Mouse (Mus musculus) spleen, postnatal 10 days (tissue): ENCODE results near the gene Gtf2a1.
A peak's percentile ranks its signal among the peaks of the same experiment; 100 is the strongest.
"Not testable (repeated sequence)": the region's sequence is repeated elsewhere in the genome, so short reads cannot be mapped to it uniquely, and the experiment has no call there.

Experiments
- DNase-seq, 2 experiments: peaks; one replicate each; pipeline ENCODE4 v3.0.0; 2021 to 2022; ENCODE audit warnings: low spot score in 2 of 2

Gene Gtf2a1

GRCm38 (mm10) chr12:91581204-91582070 lies 8.8 kb downstream of the Gtf2a1 start:
- no peak for DNase-seq

DNA sequence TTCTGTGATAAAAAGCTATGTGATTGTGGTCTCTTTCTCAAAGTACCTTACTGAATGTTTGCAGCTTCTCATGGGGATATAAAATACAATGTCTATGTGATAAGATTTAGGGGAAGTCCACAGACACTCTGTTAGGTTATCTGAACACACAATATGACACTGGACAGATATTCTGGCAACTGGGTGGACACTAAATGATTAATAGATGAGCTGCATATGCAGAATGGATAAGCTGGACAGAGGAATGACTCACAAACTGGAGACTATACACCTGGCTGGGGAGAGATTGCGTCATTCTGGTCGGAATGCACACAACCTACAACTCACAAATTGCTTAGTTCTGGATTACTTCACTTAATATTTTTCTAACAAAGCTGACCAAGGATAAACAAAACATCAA lies 10.6 kb downstream of the Gtf2a1 start:
- no peak for DNase-seq

DNA sequence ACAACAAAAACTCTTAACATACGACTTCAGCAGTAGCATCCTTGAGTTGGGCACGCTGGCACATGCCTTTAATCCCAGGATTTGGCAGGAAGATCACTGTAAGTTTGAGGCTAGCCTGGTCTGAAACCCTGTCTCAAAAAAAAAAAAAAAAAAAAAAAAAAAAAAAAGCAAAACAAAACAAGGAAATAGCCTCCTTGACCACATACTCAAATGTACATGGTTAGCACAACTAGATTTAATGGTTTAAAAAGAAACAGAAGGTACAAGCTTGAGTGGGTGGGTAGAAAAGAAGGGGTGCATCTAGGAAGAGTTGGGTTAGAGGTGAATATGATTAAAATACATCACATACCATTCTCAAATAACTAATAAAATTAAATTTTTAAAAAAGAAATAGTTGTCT lies 18.6 kb downstream of the Gtf2a1 start:
- no peak for DNase-seq

DNA sequence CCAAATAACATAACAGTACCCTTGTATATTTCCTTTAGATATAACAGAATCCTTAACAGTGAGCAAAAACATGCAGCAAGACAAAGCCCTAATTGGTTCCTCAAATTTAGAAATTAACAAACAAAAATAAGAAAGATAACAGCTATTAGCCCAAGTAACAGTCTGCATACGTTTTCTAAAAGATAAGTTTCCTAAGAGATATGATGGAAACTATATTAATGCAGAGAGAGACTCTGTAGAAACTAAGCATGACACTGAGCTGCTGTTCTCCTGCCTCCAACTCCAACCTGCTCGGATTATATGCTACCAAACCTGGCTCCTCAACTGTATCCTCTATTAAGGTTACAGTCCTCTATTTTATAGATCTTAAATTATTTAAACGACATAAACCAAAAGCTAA lies 21.0 kb downstream of the Gtf2a1 start:
- no peak for DNase-seq

- DNase-seq, result no peak
These were observed 23.1 kb downstream of the Gtf2a1 start for GRCm38 (mm10) chr12:91567145-91567544.

DNA sequence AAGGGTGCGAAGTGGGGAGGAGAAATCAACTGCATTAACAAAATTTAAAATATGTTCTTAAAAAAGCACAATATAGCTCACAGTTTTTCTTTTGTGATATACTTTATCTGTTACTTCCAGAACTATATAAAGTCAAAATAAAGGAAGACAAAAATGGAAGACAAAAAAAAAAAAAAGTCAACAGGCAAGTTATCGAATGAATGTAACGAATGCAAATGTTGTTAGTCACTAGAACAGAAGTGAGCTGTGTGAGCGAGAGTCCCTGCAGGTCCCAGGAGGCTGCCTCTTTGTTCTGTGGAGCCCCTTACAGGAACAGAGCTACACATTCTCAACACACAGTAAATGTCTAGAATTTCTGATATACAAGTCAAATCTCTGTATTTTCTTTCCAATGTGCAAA lies 32.1 kb downstream of the Gtf2a1 start:
- not testable (repeated sequence) for DNase-seq

GRCm38 (mm10) chr12:91557358-91558005 lies 32.8 kb downstream of the Gtf2a1 start:
- DNase-seq, result not testable (repeated sequence)

DNA sequence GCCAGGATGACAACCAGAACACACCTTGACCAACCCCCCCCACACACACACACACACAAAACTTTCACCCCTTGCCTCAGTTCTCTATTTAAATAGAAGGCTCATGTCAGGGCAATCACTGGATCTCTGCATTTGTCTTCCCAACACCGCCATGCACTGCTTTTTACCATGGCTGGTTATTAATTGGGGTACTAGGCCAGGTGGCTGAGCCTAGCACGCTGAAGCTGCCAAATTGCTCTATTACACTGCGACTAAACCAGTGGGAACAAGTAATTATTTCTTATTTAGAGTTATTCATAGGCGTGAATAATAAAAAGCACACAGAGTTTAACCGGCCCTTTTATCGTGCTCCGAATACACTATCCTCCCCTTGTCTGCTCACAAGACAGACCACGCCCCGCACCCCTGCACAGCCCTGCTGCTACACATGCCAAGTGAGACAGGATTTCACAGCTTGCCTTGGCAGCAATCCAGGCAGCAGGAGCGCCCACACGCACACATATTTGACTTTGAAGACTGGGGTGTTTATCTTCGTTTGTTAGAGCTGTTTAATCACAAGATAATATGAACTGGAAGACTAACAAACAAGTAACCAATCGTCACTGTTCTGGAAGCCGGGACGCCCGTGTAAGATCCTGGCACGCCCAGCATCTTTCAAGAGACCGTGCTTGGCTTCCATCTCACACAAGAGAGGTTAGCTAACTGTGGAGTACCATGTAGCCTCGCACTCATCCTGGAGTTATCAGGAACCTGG lies 38.3 kb downstream of the Gtf2a1 start:
- peak in 1 of 2 experiments; percentile 48 for DNase-seq

- DNase-seq, result no peak
These were observed 40.8 kb downstream of the Gtf2a1 start for GRCm38 (mm10) chr12:91549471-91549870.

DNA sequence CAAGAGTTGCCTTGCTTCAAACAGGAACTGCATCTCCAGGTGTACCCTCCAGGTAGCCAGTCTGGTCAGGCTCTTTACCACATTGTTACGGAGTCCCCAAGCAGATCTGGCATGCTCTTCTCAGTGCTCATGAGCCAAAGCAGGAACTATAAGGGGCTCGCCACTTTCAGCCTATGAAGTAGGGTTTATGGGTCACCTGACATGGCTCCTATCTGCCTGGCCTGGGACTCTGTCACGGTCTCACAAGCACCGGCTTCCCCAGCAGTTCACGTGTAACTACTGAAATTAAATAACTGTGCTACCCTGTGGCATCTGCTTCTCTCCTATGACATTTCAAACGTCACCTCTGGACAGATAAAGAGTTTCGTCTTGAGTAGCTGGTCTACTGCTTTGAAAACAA lies 50.1 kb downstream of the Gtf2a1 start:
- no peak for DNase-seq

DNA sequence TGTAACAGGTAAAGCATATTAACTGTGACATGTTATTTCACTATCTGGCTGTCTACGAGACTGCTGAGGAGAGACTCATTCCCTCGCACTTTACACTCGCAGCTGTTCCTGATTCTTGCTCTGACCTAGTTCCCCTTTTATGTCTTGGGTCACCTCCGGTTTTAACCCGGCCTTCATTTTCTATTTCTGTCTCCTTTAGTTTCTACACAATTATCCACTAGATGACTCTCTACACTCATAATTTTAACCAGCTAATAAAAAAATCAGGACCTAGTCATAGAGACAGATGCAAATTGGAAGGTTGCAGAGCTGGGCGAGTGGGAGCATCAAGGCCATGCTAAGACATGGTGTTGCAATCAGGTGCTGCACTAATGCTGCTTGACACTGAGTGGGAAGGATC lies 55.8 kb downstream of the Gtf2a1 start:
- DNase-seq, result no peak

- DNase-seq, result no peak
These were observed 66.7 kb downstream of the Gtf2a1 start for GRCm38 (mm10) chr12:91523626-91524025.

- no peak for DNase-seq
These were observed 72.5 kb downstream of the Gtf2a1 start for GRCm38 (mm10) chr12:91517808-91518207.

DNA sequence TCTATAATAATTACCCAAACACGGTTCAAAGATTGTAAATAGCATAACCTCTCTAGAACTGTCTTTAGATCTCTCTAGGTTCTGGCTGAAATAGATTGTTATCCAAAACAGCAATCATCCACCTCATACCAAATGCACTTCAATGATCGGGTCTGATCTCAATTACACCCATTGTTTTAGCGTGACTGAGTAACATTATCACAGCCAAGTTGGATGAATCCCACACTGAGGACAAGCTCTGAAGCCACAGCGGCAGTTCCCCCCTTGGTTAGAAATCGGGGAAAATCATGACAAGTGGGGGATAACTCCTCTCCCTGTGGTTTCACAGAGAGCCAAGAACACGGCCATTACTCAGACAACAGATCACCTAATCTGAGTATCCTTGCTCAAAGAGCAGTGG lies 76.3 kb downstream of the Gtf2a1 start:
- DNase-seq, result no peak

DNA sequence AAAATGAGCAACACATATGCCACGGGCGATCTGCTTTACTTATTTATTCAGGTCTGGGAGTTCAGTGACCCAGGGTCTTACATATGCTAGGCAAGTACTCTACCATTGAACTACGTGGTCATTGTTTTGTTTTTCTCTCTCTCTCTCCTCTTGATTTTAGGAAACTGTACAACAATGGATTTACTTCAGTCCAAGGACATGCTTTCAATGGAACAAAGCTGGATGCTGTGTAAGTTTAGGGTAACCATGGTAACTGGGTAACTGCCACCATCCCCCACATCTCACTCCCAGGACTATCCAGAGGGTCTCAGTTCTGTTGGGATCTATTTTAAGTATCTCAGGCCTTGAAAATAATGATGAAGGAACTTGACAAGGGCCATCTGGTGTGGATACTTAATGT lies 78.5 kb downstream of the Gtf2a1 start:
- DNase-seq, result no peak
